Mouse (Mus musculus) thymus, adult 2 months (tissue): ENCODE results near the gene Tprgl.

ENCODE experiments used
- CTCF ChIP-seq: fragments of 200-500 bp; IDR thresholded peaks from 2 replicates; pipeline ENCODE4 v1.5.1; 2012; ENCODE audit warnings: mild to moderate bottlenecking, control low read depth, low read length, moderate library complexity, borderline replicate concordance; ENCODE audit not compliant: control insufficient read depth, poor library complexity, insufficient read depth; ENCODE audit errors: extremely low read depth
- POLR2A ChIP-seq: fragments of 200-500 bp; IDR thresholded peaks from 2 replicates; pipeline ENCODE4 v1.6.1; 2012; ENCODE audit warnings: mild to moderate bottlenecking, low read length, control low read depth, moderate library complexity; ENCODE audit not compliant: control insufficient read depth, poor library complexity, insufficient read depth; ENCODE audit errors: extremely low read depth

DNA sequence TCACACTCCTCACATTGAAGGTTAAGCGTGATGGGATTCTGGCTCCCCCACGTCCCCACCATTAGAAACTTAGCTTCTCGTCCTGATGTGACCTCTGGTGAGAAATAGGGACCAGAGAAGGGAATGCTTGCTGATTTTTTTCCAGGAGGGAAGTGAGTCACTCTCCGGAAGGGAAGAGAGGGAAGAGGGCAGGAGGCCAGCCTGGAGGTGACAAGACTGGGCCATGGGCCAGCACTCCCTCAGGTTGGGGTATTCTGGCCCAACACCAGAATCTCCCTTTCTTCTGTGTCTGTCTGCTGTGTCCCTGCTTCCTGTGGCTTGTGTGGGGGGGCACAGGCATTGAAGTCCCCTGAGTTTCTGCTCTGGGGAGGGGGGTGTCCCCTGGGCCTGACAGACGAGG lies 23.1 kb upstream of the Tprgl start:
- no peak for TF ChIP-seq CTCF
- no peak for TF ChIP-seq POLR2A
